Mouse (Mus musculus): ENCODE measurements around the gene Ss18l2.

Gene Ss18l2

DNA sequence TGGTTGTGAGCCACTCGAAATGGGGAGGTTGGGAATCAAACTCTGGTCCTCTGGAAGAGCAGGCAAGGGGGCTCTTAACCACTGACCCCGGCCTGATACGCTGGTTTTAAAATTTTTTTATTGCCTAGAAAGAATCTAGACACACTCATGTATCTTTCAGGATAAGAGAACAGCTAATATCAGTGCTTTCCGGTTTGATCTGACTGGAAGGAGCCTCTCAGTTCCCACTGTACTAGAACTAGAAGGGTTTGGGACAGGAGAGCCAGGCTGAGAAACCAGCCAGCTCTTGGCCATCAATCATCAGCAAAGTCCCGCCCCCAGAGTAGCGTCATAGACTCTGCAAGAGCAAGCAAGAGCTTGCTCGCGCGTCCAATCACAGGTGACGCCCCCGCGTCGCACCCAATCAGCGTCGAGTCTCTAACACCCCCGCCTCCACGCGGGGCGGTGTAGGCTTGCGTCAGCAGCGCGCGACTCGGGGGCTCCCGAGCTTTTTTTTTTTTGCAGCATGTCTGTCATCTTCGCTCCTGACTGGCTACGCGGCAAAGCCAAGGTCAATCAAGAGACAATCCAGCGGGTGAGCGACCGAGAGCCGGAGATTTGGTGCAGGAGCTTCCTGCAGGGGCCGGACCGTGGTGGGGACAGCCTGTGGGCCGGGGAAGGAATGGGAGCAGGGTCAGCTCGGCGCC lies at the start of gene Ss18l2:
Gene Ss18l2 (plus strand): TSS at position 432 of the 686 bp plus-strand sequence.
- DNase-seq (ENCODE audit: low read depth in 1 of 2, low spot score in 2 of 2): peak; percentile 90 to 92

DNA sequence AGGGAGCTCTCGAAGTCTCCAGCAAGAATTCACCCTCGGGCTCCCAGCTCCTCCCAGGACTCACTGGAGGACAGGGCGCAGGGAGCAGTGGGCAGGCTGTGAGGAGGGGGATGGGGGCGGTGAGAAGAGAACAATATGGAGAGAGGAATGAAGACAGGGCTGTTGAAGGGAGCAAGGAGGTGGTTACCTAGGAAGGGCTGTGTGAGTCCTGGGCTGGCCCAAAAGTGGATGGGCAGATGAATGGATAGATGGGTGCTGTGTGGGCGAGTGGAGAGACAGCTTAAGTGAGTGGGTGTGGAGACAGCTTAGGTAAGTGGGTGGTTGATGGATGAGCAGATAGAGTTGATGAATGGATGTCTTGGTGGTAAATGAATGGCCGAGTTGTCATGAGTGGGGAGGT lies 46.7 kb upstream of the Ss18l2 start:
- no peak for DNase-seq (ENCODE audit: low read depth in 1 of 2, low spot score in 2 of 2)

DNA sequence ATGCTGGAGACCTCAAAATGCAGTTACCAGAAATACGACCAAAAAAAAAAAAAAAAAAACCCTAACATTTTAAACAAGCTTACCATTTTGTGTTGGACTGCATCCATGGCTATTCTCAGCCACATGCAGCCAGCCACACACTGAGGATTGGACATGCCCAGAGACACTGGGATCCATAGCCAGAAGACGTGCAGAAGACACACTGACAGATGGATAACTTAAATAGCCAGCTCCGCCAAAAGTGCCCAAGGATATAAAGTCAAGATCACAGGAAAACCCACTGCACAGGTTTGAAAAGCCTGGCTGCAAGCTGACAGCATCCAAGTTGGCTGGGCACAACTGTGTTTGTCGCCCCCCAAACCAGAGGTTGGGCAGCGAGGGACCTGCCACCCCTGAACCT lies 46.0 kb upstream of the Ss18l2 start:
- no peak for DNase-seq (ENCODE audit: low read depth in 1 of 2, low spot score in 2 of 2)

DNA sequence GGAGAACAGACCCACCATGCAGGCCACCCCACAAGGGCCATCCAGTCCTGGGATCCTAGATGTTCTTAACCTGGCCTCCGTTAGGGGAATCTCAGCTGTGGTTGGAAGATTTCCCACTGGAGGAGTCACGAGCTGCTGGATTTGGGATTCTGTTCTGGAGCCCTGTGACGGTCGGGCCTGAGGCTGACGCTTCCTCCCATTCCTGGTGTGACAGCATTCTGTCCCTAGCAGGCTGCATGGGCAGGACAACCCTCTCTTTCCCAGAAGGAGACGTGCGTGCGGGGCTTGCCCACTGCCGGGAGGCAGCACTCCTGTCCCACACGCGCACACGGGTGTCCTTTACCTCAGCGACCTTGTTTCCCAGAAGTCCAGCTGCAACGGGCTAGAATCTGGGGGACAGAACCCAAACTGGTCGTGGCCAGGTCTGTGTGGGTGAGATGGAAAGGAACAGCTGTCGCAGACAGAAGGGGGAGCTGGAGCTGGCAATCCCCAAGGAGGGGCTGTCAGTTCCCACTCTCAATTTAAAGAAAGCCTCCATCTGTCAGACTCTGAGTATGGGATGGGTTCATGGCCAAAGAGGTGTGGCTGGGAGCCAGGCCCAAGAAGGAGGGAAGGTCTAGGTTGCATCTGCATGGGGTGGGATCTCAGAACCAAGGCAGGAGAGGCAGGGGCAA lies 43.0 kb upstream of the Ss18l2 start:
- no peak for DNase-seq (ENCODE audit: low read depth in 1 of 2, low spot score in 2 of 2)

DNA sequence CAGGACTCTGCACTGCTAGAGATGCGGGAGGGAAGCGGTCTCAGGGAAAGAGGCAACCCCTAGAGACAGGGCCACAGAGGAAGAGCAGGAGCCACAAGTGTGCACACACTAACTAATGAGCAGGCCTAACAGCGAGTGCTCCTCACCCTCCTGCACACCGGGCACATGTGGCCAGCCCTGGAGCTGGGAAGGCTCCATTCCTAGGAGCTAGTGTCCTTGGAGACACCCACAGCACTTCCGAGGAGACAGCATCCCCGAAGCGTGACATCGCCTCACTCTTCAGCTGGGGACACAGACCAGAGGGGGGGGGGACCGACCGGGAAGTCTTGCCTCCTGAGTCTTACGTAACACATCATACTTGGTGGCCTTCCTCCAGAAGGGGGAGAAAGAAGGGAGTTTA lies 42.3 kb upstream of the Ss18l2 start:
- DNase-seq (ENCODE audit: low read depth in 1 of 2, low spot score in 2 of 2): no peak

DNA sequence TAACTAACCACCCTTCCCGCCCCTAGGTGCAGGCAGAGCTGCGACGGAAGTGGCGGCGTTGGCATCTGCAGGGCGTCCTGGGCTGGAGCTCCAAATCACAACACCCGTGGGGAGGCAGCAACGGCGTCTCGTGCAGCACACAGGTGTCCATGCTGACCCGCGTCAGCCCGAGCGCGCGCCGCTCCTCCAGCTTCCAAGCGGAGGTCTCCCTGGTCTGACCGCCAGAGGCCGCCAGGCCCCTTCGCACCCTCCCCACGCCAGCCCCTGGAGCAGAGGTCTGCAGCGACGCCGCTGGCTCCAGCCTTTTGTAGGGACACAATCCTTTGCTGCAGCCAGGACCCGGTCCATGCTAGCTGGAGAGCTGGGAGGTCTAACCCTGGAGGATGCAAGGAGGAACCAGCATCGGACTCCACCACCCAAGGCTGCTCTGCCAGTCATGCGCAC lies 40.8 kb upstream of the Ss18l2 start:
- peak in 1 of 2 experiments; percentile 15 for DNase-seq (ENCODE audit: low read depth in 1 of 2, low spot score in 2 of 2)

DNA sequence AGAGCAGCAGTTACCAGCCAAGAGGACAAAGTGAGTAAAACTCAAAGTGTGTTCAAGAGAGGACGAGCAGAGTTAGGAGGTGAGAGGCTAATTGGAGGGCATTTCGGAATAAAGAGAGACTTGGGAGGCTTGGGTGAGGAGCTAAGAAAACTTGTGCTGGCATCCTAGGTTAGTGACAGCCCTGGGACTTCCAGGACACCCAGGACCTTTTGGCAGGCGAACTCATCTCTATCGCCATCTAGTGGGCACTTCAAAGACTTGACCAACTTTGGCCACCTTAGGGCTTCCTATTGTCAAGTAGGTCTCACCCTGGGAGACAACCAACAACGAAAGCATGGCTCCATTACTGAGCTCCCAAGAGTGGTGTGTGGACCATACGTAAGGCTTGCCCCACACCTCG lies 38.8 kb upstream of the Ss18l2 start:
- DNase-seq (ENCODE audit: low read depth in 1 of 2, low spot score in 2 of 2): no peak

DNA sequence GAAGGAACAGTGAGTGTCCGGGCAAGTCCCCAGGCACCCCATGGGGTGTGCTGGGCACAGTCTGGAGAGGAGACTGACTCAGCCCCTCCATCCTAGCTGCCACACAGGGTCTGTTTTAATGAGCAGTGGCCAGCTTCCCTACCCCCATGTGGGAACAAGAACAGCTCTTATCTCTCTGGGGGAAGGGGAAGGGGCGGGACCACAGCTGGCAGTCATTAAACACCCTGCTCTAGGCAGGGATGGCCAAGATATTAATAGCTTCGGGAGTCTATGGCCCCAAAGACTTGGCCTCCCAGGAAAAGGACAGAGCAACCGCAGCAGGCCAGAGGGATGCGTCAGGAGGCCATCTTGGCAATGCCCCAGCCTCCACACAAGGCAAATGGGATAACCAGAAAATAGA lies 37.8 kb upstream of the Ss18l2 start:
- no peak for DNase-seq (ENCODE audit: low read depth in 1 of 2, low spot score in 2 of 2)

DNA sequence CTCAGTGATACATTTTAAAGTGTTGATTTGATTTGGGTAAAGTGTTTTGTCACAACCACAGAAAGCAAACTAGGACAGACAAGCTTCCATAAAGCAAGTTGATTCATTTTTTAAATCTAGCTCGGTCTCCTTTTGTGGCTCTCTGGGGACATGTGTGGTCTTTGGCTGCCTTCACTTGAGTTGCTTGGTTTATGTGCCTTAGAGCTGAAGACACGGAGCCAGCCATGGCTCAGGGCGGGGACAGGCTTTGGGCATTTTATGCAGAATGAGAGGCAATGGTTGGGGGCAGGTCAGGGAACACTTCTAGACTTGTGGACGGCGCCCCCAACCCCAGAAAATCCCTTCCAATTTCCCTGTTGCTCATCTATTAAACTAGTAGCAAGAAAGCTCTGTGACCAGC lies 36.4 kb upstream of the Ss18l2 start:
- DNase-seq (ENCODE audit: low read depth in 1 of 2, low spot score in 2 of 2): no peak

DNA sequence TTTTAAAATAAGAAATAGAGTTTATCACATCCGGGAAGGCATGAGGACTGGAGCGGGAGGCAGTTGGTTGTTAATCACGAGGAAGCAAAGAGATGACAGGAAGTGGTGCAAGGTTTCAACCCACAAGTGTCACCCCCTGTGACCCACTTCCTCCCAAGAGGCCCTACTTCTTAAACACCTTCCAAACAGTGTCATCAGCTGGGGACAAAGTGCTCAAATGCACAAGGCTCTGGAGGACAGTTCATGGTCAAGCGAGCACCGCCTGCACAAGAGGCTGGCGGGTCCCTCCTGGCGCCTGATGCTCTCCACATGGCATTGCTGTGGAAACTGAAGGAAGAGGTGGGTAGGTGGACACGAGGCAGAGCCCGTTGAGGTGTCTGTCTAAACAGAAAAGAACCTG lies 35.1 kb upstream of the Ss18l2 start:
- DNase-seq (ENCODE audit: low read depth in 1 of 2, low spot score in 2 of 2): peak; percentile 40 to 42

DNA sequence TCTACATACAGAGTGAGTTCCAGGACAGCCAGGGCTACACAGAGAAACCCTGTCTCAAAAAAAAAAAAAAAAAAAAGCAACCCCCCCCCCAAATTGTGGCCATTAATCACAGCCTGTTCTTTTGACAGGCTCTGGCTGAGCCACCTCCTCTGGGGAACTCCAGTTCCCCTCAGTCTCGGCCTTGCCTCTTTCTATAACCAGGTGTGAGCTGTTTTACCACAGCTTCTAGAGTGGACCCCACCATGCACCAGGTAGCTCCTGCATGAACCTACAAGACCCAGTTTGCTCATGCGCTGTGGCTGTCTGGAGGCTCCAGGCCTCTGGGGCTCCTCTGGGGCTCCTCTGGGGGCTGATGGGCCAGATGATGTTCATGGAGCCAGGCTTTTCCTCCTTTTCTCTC lies 34.6 kb upstream of the Ss18l2 start:
- DNase-seq (ENCODE audit: low read depth in 1 of 2, low spot score in 2 of 2): no peak

DNA sequence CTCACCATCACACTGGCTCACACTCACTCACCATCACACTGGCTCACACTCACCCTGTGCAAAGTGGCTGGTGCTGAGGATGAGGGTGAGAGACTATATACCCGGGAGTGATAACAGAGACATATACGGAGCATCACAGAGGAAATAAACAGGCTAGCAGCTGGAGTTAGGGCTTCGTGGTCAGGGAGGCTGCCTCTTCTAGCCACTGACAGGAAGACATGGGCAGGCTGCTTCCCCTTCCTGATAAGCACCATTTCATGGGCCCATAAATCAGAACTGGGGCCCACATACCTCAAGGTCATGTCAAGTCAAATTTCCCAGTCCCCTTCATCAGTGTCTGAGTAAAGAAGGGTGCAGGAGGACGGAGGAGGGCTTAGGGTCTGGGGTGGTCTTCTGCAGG lies 33.1 kb upstream of the Ss18l2 start:
- no peak for DNase-seq (ENCODE audit: low read depth in 1 of 2, low spot score in 2 of 2)

DNA sequence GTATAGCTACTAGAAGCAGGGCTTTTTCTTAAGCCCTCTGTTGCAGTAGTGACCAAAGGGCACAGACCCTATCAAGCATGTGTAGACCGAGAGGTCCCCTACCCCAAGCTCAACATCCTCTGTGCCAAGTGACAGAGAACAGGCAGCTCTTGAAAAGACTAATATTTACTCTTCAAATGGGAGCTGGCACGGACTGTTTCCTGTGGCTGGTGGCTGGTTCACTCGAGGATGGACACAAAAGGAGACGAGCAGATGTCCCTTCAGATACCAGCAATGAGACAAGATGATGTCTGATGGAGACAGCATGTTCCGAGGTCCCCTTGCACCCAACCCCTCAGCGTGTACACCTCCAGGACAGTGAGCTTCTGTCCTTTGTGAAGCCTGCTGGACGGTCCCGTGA lies 32.7 kb upstream of the Ss18l2 start:
- no peak for DNase-seq (ENCODE audit: low read depth in 1 of 2, low spot score in 2 of 2)

DNA sequence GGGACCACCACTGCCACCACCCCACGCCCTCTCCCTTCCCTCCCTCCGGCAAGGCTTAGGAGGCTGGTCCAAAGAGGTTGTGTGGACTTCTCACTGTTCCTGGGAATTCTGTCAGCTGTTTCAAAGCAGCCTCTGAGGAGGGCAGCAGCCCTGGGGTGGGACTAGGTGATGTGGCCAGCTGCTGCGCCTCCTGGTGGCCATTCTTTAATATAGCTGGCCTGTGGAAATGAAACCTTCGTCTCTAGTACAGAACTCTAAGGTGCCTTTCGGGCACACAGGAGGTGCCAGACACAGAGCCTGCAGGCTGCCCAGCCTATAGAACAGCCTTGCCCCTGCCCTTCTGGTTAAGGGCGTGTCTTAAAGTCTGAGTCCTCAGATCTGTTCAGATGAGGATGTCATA lies 30.6 kb upstream of the Ss18l2 start:
- DNase-seq (ENCODE audit: low read depth in 1 of 2, low spot score in 2 of 2): no peak

DNA sequence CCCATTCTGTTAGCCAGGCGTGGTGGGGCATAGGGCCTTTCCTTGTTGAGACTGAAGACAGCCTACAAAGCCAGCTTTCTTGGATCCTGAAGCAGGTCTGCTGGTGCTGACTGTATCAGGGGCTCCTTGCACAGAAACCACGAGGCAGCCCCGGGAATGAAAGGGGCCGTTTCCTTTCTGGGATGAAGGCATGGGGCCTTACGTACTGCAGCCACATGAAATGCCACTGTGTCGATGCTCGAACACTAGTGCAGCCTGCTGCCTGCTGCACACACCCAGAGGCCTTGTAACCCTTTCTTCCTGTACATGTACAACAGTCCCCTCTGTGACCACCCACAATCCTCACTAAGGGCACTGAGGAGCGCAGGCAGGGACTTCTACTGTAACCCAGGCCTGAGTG lies 28.9 kb upstream of the Ss18l2 start:
- no peak for DNase-seq (ENCODE audit: low read depth in 1 of 2, low spot score in 2 of 2)

DNA sequence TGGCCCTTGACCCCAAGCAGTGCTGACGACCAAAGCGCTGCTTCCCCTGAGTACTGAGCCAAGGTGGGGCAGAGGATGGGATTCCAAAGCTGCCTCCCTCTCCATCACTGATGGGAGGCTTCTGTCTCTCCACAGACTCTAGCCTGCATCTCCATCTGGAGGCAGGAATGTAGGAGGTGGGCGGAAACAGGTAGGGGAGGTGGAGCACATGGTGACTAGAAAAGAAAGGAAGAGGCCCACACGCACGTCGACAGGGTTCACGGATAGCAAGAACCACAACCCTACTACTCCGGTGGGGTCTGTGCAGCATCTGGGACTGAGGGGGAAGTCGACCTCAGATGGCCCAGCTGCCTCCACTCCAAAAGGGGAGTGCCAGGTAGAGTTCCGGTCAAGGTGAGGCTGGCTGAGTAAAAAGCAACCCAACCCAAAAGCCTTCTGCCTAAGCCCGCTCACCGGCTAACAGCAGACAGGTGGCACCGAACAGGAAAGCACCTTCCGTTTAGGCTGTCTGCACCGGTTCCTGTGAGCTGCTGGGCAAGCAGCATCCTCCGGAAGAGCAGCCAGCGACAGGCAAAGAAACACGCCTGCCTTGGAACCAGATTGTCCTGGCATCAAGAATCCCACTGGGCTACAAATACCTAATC lies 28.0 kb upstream of the Ss18l2 start:
- DNase-seq (ENCODE audit: low read depth in 1 of 2, low spot score in 2 of 2): no peak

DNA sequence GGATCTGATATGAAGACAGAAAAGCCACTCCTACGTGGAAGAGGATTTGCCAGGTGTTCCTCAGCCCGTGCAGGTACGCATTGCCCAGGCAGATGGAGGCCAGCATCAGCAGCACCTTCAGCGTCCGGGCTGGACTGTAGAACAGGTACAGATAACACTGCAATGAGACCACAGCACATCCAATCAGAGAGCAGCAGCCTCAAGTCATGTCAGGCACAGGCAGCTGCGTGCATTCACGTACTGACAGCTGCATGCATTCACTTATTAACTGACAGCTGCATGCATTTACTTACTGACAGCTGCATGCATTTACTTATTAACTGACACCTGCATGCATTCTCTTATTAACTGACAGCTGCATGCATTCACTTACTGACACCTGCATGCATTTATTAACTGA lies 25.4 kb upstream of the Ss18l2 start:
- DNase-seq (ENCODE audit: low read depth in 1 of 2, low spot score in 2 of 2): no peak

DNA sequence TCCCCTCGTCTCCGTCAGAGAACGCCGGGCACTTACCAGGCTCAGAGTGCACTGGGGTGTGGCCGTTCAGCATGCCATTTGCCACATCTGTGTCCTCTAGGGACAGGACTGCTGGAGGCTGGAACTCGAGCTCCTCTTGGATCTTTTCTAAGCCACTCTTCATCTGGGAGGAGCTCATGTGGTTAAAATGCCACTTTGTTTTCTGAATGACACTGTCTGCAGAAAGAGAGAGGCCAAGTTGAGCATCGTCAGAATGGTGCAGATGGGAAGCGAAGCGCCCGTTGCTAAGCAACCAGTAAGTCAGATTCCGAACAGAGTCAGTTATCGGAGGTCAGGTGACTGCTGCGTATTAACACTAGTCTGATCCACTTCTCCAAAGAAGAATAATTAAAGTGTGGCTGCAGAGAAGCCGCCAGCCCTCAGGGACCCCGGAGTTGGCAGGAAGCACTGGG lies 19.9 kb upstream of the Ss18l2 start:
- DNase-seq (ENCODE audit: low read depth in 1 of 2, low spot score in 2 of 2): no peak

DNA sequence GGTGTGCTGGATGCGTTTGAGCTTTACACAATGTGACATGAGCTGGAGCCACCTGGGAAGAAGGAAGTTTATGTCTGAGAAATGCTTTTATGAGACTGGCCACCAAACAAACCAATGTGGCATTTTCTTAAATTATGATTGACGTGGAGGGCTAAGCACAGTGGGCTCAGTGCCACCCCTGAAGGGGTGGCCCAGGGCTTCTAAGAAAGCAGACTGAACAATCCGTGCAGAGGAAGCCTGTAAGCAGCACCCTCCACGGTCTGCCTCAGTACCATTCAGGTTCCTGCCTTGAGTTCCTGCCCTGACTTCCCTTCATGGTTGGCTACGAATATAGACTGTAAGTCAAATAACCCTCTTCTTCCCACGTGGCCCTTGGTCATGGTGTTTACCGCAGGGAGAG lies 19.4 kb upstream of the Ss18l2 start:
- no peak for DNase-seq (ENCODE audit: low read depth in 1 of 2, low spot score in 2 of 2)

DNA sequence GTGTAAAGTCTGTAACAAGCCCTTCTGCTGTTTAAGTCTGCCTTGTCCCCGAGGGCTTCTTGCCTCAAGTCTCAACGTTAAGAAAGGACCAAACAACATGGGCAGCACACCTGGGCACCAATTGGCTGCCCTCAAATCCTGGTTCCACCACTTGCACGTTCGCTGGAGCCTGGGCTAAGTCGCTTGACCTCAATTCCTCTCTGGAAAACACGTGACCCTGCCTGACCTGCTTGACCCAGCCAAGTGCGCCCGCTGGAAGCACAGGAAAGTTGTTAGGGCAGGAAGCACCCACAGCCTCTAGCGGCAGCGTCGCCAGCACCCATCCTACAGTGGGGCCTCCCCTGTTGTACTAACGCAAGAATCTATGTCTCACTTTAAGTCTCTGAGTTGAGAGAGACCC lies 15.4 kb upstream of the Ss18l2 start:
- no peak for DNase-seq (ENCODE audit: low read depth in 1 of 2, low spot score in 2 of 2)

DNA sequence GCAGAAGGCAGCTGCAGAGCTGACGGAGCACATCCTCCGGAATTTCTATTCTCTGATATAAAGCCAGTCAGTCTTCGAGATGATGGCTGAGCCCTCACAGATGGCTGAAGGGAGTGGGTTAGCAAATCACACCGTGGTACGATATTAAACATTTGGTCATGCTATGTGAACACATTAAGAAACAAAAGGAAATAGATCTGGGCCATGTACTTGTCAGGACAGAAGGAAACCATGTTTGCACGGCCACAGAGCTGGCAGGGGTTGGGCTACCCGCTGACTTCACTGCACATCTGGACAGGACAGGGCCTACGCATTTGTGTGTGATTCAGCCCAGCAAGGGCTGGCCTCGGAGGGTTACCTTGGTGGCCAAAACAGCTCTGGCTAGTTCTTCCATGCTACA lies 13.5 kb upstream of the Ss18l2 start:
- DNase-seq (ENCODE audit: low read depth in 1 of 2, low spot score in 2 of 2): no peak
